Mouse (Mus musculus) forebrain, embryonic 10.5 days (tissue): ENCODE results near the gene Etv2. TPM values are rescaled to one million over a fixed set of nuclear protein-coding genes. Genes with fewer than 3 reads are reported as not detected.
A peak's percentile ranks its signal among the peaks of the same experiment; 100 is the strongest.

Source experiments
- DNase-seq: peaks from one replicate; pipeline ENCODE4 v3.0.0-alpha.2; 2017; ENCODE audit warnings: low spot score; ENCODE audit errors: extremely low spot score
- H3K27ac ChIP-seq: fragments of 300-500 bp; sonication (generic); 2 replicates; pipeline ENCODE4 v1.5.1; 2016; ENCODE audit warnings: mild to moderate bottlenecking
- H3K27me3 ChIP-seq: fragments of 300-500 bp; sonication (generic); 2 replicates; pipeline ENCODE4 v1.6.1; 2016; ENCODE audit warnings: mild to moderate bottlenecking; ENCODE audit not compliant: poor library complexity, severe bottlenecking
- H3K36me3 ChIP-seq: fragments of 300-500 bp; sonication (generic); replicated peaks from 2 replicates; pipeline ENCODE4 v1.6.1; 2016; ENCODE audit warnings: mild to moderate bottlenecking, moderate library complexity
- H3K4me1 ChIP-seq: fragments of 300-500 bp; sonication (generic); 2 replicates; pipeline ENCODE4 v1.6.1; 2016
- H3K4me3 ChIP-seq: fragments of 300-500 bp; sonication (generic); 2 replicates; pipeline ENCODE4 v1.5.1; 2016; ENCODE audit warnings: mild to moderate bottlenecking, moderate library complexity
- H3K9me3 ChIP-seq: fragments of 300-500 bp; sonication (generic); 2 replicates; pipeline ENCODE4 v1.6.1; 2016; ENCODE audit warnings: mild to moderate bottlenecking, moderate library complexity
- WGBS: fragments of 180-500 bp; shearing (Covaris S2); methylation state at CpG from one replicate; pipeline ENCODE4 v1.1.7; 2016; 5-methylcytosine and 5-hydroxymethylcytosine counted together
- polyA plus RNA-seq: library from polyadenylated mRNA; unstranded; fragments of >200 nt; fragmentation: Nextera tagmentation; extraction: Ambion mirVana; gene quantifications from 2 replicates; pipeline ENCODE4 v1.2.1, GENCODE M21; 2016

Gene Etv2
- polyA plus RNA-seq, 1 experiment from 2014 or later, result not detected

DNA sequence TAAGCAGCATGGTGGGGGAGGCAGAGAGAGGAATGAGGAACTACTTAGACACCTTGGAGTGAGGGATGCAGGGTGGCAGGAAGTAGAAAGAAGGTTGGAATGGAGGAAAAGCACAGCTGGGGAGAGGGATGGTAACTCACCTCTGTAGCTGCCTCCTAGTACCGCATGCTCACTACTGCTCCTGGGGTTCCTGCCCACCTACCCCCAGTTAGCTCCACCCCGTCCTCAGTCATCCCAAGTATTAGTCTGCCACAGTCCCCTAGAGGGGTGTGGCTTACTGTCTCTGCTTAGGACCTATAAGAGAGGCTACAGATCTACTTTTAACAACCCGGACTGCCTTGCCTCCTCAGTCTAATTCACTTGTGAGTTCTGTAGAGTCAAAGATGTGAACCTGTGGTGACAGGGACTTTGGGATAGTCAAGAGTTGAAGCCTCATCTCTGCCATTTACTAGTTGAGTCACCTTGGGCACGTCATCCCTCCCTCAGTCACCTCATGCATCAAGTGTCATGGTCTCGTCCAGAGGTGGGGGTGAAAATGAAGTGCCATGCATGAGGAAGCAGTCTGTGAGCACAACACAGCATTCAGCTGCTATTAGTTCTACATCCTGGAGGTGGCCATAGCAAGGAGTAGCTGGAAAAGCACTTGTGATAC is 42.8 kb downstream of the Etv2 start:
- Histone ChIP-seq H3K27ac (no peak overlapping the region), H3K4me1 (peaks cover 26% of the 10 kb centered on the region), H3K9me3 (no peaks in the 10 kb centered on the region), H3K4me3 (no peak overlapping the region), H3K36me3 (no peaks in the 10 kb centered on the region), H3K27me3 (no peaks in the 10 kb centered on the region)
- 65% methylated on average over 5 of the region's 5 CpGs for WGBS
- no peak for DNase-seq

DNA sequence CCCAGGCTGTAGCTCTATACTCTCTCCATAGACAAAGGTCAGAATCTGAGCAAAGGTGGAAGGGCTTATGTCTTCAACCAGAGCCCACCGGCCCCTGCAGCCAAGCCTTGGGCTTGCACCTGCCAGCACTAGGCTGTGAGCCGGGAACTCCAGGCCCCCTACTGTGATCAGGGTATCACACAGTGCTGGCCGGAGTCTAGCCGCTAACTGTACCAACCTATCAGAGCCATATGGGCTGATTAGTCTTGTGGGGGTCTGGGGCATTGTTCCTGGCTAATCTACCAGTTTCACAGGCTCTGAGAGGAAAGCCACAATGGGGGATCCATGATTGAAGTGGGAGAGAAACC is 44.1 kb downstream of the Etv2 start:
- 37% methylated on average over 4 of the region's 4 CpGs for WGBS
- H3K4me1 ChIP-seq, result peaks cover 38% of the 10 kb centered on the region
- no peak overlapping the region for H3K4me3 ChIP-seq
- DNase-seq, result no peak
- H3K36me3 ChIP-seq, result peaks cover 4% of the 10 kb centered on the region
- no peaks in the 10 kb centered on the region for H3K27me3 ChIP-seq
- peak overlapping the region; percentile 9; the same call in 1 of the 2 replicates for H3K27ac ChIP-seq
- no peaks in the 10 kb centered on the region for H3K9me3 ChIP-seq

DNA sequence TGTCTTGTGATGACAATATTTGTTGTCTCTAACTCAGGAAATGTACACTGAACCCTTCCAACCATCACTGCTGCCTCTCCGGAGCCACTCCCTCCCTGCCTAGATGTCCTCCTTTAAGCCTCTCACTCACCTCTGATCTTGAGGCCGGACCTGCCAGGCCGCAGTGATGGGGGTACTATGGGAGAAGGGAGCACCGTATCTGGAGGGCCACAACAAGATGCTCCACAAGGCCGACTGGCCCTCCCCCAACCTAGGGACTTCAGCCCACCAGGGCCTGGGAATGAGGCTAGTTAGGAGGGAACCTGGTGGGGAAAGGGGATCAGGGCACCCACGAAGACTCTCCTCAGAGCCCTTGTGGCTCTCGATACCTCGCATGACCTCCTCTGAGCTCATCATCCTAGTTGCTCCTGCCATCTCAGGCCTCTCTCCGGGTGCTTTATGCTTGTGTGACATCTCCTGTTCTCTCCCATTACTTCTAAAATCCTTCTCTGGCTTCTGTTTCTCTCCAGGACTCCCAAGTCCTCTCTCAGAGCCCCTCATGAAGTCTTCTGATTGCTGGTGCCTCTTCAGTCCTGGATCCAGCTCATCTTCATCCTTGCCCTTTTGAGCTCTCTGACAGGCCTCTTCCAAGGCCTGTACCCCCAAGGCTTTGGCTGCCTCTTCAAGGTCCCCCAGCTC is 44.6 kb downstream of the Etv2 start:
- WGBS, result 80% methylated on average over 9 of the region's 9 CpGs
- no peak for DNase-seq
- Histone ChIP-seq H3K4me3 (no peak overlapping the region), H3K36me3 (peaks cover 9% of the 10 kb centered on the region), H3K9me3 (no peaks in the 10 kb centered on the region), H3K27ac (peak overlapping the region; percentile 9; the same call in 1 of the 2 replicates), H3K27me3 (no peaks in the 10 kb centered on the region), H3K4me1 (peaks cover 40% of the 10 kb centered on the region)

DNA sequence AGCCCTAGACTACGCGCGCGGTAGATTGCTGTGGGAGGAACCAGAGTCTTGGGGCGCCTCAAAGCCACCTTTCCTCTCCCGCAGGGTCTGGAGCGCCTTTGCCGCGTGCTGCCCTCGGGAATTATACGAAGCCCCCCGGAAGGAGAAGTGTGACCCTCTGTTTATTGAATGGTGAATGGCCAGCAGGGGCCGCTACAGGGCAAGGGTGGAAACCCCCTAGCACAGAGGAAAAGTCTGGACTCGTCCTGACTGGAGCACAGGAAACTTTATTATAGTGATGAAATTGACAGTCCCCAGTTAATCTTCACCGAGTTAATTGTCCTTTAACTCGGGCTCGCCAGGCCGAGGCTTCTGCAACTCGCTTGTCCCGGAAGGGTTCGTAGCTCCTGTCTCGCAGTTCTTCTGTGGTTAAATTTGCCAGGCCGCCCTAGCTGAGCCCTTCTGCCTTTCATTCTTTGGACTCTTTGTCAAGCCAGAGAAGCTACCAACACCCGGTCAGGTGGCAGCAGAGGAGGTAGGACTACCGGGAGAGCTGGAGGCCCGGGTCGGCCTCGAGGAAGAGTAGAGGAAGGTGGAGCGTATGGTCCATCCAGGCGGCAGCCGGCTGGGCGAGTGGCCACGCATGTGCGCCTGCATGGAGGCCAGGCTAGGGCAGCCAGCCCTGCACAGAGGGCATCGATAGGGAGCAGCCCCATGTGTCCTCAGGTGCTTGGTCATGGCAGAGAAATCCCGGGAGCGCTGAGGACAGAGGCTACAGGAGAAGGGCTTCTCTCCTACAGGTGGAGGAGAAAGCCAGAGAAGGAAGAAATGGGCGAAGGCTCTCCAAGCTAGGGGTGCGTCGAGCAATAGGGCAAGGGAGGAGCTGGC is 46.0 kb downstream of the Etv2 start:
- Histone ChIP-seq H3K27me3 (no peaks in the 10 kb centered on the region), H3K4me3 (peak overlapping the region; percentile 98), H3K27ac (peak overlapping the region; percentile 99), H3K9me3 (no peaks in the 10 kb centered on the region), H3K4me1 (peaks cover 40% of the 10 kb centered on the region), H3K36me3 (peaks cover 23% of the 10 kb centered on the region)
- DNase-seq, result peak; percentile 87
- 31% methylated on average over 40 of the region's 40 CpGs for whole genome bisulfite sequencing

DNA sequence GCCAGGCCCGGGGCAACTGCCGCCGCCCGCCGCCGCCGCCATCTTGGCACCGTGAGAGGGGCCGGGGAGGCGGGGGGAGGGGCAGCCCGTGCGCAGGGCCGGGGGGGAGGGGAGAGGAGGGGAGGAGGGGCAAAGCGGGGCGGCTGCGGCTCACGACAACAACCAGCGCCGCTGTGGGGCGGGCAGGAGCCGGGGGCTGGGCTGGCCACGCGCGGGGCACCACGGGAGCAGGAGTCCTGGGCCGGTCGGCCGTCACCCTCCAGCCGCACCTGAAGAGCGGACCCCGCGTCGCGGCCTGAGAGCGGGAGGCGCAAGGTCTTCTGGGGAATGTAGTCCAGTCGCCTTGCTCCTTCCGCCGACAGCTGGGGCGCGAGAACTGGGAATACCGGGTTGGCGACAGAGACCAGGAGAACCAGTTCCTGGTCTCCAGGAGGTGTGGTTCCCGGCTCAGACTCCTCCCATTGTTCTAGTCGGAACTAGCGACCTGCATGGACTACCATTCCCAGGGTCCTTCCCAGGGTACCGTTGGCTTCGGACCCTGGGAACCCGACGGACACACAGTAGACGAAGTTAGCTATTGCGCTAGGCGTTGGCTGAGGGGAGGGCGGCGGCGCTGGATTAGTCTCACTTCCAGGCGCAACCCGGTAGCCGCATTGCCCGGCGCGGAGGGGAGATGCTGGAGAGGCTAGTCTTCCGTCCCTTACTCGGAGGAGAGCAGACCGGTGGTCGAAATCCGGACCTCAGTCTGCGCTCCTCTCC is 46.8 kb downstream of the Etv2 start, which contains the start of gene Kmt2b:
Gene Kmt2b, minus strand, starts transcription at position 51 of the 759 bp plus-strand sequence.
- peaks cover 31% of the 10 kb centered on the region for H3K36me3 ChIP-seq
- H3K4me3 ChIP-seq, result peak within 1 kb of the TSS; percentile 98
- WGBS, result under 1% methylated on average over 63 of the region's 68 CpGs
- peaks cover 40% of the 10 kb centered on the region for H3K4me1 ChIP-seq
- H3K9me3 ChIP-seq, result no peaks in the 10 kb centered on the region
- DNase-seq, result peak; percentile 97
- peak within 1 kb of the TSS; percentile 99 for H3K27ac ChIP-seq
- H3K27me3 ChIP-seq, result no peaks in the 10 kb centered on the region

DNA sequence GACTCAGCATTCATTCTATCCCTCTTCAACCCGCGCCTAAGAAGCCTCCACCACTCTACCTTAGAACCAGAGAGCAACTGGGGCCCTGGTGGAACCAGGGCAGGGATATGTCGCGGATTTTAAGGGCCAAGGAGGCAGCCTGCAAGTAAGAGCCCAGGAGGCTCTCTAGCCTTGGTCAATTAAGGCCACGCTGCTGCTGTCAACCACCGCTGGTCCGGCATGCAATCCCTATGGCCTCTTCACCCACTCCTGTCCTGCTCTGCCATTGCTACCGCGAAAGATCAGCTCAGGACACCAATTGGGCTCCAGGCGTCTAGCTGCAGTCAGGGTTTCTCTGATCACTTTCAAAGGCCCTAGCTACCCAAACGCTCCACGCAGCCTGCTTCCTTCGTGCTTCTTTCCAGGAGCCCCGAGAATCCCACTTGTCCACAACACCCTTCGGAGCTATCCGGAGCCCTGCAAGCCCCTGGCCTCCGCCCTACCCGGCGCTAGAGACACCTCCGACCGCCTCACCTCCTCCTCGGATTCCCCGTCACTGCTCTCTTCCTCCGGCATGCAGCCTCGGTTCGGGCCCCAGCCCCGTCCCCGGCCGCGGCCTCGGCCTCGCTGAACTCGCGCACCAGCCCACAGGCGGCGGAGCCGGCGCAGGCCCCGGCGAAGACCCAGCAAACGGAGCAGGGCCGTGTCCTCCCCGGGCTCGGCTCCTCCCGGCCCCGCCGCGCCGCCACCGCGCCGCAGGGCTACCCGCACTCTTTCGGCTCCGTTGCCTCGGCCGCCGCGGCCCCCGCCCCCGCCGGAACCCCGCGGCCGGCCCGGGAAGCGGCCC is 47.6 kb downstream of the Etv2 start:
- Histone ChIP-seq H3K27ac (peak overlapping the region; percentile 99), H3K4me3 (peak overlapping the region; percentile 98), H3K36me3 (peaks cover 39% of the 10 kb centered on the region), H3K4me1 (peaks cover 40% of the 10 kb centered on the region), H3K9me3 (no peaks in the 10 kb centered on the region), H3K27me3 (no peaks in the 10 kb centered on the region)
- peak; percentile 49 for DNase-seq
- WGBS, result 1% methylated on average over 59 of the region's 67 CpGs

DNA sequence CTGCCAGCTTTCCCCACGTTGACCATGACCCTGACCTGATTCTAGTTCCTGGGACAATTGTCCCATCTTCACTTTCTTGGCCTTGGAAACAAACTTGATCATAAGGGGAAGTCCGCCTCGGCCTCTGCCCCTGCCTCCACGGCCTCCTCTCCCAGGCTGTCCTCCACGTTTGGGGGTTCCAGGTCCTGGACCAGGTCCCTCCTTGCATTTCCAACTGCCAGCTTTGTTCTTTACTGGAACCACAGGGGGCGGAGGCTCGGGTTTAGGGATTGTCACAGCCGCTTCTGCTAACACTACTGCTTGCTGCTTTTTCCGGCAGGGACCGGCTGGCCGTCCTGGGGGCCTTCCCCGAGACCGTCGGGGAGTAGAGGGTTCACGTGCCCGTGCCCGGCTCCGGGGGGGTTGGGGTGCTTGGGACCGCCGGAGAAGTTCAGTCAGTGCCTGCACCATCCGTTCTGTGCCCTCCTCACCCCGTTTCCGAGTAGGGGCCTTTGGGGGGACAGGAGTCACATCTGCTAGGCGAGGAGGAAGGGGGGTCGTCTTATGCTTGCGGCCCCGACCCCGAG is 49.1 kb downstream of the Etv2 start:
- Histone ChIP-seq H3K27ac (0 out of 2 replicates have a peak overlapping the region, but pooled peaks have one; percentile 21), H3K4me1 (peaks cover 32% of the 10 kb centered on the region), H3K36me3 (peaks cover 54% of the 10 kb centered on the region), H3K9me3 (no peaks in the 10 kb centered on the region), H3K27me3 (no peaks in the 10 kb centered on the region), H3K4me3 (peak overlapping the region; percentile 98)
- 90% methylated on average over 28 of the region's 28 CpGs for WGBS
- DNase-seq, result no peak

DNA sequence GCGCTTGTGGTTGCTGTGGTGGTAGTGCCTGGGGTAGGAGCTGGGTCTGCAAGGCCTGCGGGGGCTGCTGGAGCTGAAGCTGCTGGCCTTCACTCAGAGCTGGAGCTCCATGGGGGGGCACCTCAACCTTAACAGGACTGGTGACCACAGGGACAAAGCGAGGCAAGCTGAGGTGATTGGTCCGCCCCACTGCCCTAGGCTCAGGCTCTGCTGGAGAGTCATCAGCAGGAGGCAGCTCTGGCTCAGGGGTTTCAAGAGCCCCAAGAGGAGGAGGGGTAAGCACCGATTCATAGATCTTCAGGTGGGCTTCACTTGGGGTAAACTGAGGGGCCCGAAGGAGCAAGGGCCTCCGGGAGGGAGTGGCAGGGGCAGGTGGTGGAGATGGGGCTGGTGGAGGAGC is 50.5 kb downstream of the Etv2 start:
- H3K9me3 ChIP-seq, result no peaks in the 10 kb centered on the region
- H3K27ac ChIP-seq, result no peak overlapping the region
- peak overlapping the region; percentile 7; the same call in 1 of the 2 replicates for H3K4me3 ChIP-seq
- no peak for DNase-seq
- peaks cover 24% of the 10 kb centered on the region for H3K4me1 ChIP-seq
- 92% methylated on average over 7 of the region's 7 CpGs for WGBS
- H3K36me3 ChIP-seq, result peaks cover 68% of the 10 kb centered on the region
- H3K27me3 ChIP-seq, result no peaks in the 10 kb centered on the region

DNA sequence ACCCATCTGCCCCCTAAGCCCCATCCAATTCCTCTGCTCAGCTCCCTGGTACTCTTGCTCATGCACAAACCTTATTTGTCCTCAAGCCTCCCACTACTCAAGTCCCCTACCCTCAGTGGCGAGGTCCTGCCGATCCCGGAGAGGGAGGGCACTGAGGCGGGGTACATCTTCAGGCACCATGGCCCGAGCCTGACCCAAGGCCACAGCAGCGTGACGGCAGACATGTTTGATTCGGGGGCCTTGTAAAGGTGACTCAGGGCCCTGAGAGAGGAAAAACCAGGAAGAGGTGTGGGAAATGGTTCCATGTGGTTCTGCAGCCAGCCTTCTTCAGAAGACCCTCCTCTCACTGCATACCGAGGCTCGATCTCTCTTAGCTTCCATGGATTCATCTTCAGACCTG is 51.3 kb downstream of the Etv2 start:
- peaks cover 76% of the 10 kb centered on the region for H3K36me3 ChIP-seq
- 93% methylated on average over 10 of the region's 10 CpGs for WGBS
- H3K27me3 ChIP-seq, result no peaks in the 10 kb centered on the region
- H3K4me3 ChIP-seq, result no peak overlapping the region
- no peak for DNase-seq
- no peaks in the 10 kb centered on the region for H3K9me3 ChIP-seq
- H3K4me1 ChIP-seq, result peaks cover 17% of the 10 kb centered on the region
- no peak overlapping the region for H3K27ac ChIP-seq
